Mouse (Mus musculus): ENCODE data around the gene Cpn1. TPM values are rescaled to one million over a fixed set of nuclear protein-coding genes. Genes with fewer than 3 reads are reported as not detected.

Gene Cpn1
- 0.80 and 12.9 TPM in 2 replicates for polyA plus RNA-seq (2016; fragmentation: Nextera tagmentation; extraction: Ambion mirVana)

DNA sequence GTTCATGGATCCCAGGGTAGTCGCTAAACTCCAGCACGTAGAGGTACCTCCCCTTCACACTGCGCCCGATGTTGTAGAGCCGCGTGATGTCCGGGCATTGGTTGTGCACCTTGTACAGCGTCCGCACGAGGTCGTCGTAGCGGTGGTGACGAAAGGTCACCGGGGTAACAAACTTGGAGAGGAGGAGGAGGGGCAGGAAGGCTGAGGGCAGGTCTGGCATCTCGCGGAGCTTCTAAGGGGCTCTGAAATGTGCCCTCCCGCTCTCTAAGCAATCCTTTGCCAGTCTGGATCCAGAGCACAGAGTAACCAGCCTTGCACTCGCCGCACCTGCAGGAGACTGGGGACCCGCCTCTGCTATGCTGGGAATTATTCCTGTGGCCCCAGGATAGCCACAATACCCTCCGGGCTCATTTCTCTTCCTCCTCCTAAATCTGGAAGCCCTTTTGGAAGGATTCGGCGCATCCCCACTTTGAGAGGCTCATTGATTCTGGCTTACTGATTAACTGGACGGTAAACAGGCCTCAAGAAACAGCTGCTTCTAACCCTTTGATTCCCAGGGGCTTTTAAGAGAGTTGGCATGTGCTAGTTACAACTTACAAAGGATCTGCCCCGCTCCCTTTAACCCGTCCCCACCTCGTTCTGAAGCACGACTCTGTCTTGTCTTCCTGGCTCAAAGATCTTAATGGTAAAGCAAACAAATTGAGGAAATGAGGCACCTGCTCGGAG lies at the start of gene Cpn1:
Gene Cpn1, minus strand, starts transcription at position 488 of the 726 bp plus-strand sequence.
- H3K27me3 ChIP-seq (ENCODE audit: insufficient read depth, poor library complexity, severe bottlenecking), result no peaks in the 10 kb centered on the region
- 19% methylated on average over 30 of the region's 30 CpGs for WGBS
- peaks cover 16% of the 10 kb centered on the region for H3K4me1 ChIP-seq
- no peaks in the 10 kb centered on the region for H3K36me3 ChIP-seq
- H3K4me3 ChIP-seq, result peak within 1 kb of the TSS; percentile 49
- H3K27ac ChIP-seq, result no peak within 1 kb of the TSS
- no peak for DNase-seq (ENCODE audit: low spot score)
- no peaks in the 10 kb centered on the region for H3K9me3 ChIP-seq

DNA sequence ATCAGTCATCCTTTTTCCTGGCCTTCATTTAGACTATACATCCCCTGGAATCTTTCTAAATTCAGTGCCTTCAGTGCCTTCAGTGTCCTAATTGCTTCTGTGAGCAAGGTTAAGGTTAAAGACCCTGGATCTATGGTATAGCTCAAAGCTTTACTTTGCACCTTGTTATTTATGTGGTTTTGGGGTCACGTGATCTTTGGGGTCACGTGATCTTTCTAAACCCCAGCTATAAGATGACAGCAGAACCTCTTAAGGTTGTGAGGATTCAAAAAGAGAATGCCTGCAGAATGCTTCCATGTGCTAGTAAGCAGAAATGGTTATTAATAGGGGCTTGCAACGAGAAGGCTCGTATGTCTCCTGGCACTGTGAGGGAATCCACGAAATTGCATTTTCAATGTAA lies 47.0 kb upstream of the Cpn1 start:
- H3K4me1 ChIP-seq, result peaks cover 4% of the 10 kb centered on the region; the same call in 1 of the 2 replicates
- H3K36me3 ChIP-seq, result peaks cover 15% of the 10 kb centered on the region
- no peak overlapping the region for H3K27ac ChIP-seq
- H3K27me3 ChIP-seq (ENCODE audit: insufficient read depth, poor library complexity, severe bottlenecking), result no peaks in the 10 kb centered on the region
- no peak for DNase-seq (ENCODE audit: low spot score)
- H3K9me3 ChIP-seq, result no peaks in the 10 kb centered on the region
- no peak overlapping the region for H3K4me3 ChIP-seq
- WGBS, result 90% methylated on average over 5 of the region's 5 CpGs

DNA sequence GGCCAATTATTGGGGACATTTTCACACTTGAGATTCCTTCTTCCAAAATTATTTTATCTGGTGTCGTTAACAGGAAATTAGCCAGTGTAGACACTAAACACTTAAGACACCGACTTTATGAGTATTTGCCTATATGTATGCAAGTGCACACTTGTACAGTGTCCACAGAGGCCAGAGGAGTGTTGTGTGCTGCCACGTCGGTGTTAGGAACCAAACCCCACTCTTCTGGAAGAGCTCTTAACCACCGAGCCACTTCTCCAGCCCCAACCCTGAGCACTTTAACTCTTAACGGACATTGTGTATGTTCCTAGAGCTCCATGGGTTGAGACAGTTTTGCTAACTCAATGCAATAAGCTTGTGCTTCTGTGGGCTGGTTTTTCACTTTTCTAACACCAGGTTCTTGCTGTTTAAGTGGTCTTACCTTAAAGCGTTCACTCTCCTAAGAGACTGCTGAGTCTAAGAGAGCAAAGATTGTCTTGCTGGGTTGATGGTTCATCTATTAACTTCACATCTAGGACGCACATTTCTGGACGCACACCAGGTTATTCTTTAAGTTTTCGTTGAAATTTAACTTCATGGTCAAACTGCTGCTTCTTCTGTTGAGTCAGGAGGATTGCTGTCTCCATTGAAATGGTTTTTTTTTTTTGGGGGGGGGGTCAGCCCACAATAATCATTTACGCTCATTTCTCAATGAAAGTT lies 45.8 kb upstream of the Cpn1 start:
- H3K27me3 ChIP-seq (ENCODE audit: insufficient read depth, poor library complexity, severe bottlenecking), result no peaks in the 10 kb centered on the region
- WGBS, result 82% methylated on average over 11 of the region's 11 CpGs
- no peak overlapping the region for H3K27ac ChIP-seq
- no peak for DNase-seq (ENCODE audit: low spot score)
- H3K4me3 ChIP-seq, result no peak overlapping the region
- no peaks in the 10 kb centered on the region for H3K9me3 ChIP-seq
- H3K4me1 ChIP-seq, result peaks cover 4% of the 10 kb centered on the region; the same call in 1 of the 2 replicates
- H3K36me3 ChIP-seq, result peaks cover 12% of the 10 kb centered on the region; the same call in 1 of the 2 replicates

DNA sequence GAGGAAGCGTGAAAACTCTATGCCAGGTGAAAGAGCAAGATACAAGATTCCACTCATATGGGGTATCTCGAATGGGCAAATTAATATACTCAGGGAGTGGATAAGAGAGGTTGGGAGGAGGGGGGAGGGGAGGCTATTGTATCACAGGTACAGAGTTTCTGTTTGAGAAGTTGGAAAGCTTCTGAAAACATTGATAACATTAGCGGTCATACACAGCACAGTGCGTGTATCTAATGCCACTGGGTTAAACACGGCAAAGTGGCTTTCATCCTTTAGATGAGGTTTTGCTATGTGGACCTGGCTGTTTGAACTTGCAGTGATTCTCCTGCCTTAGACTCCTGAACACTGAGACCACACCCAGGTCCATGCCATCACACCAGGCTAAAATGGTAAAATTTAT lies 43.7 kb upstream of the Cpn1 start:
- WGBS, result 84% methylated on average over 5 of the region's 5 CpGs
- Histone ChIP-seq H3K4me3 (no peak overlapping the region), H3K27ac (no peak overlapping the region), H3K27me3 (ENCODE audit: insufficient read depth, poor library complexity, severe bottlenecking) (no peaks in the 10 kb centered on the region), H3K36me3 (no peaks in the 10 kb centered on the region), H3K4me1 (peaks cover 7% of the 10 kb centered on the region), H3K9me3 (no peaks in the 10 kb centered on the region)
- DNase-seq (ENCODE audit: low spot score), result no peak

DNA sequence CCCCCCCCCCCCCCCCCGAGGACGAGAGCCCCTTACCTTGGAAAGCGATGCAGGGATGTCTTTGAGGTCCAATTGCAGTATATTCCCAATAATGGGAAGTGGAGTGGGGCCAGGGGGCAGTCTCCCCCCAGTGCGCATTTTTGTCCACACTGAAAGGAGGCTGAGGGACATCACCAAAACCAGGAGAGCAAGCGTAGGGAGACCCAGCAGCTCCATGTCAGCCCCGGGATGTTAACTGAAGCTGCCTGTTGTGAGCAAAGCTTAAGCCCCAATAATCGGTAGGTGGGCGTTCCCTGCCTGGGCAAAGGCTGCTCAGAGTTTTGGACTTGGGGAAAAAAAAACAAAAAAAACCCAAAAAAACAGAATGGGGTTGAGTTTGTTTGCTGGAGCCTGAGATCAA lies 42.6 kb upstream of the Cpn1 start, which contains the start of gene Cyp2c23:
Gene Cyp2c23, minus strand, starts transcription at position 237 of the 400 bp plus-strand sequence.
- WGBS, result 75% methylated on average over 6 of the region's 8 CpGs
- H3K27me3 ChIP-seq (ENCODE audit: insufficient read depth, poor library complexity, severe bottlenecking), result no peaks in the 10 kb centered on the region
- no peaks in the 10 kb centered on the region for H3K36me3 ChIP-seq
- no peak for DNase-seq (ENCODE audit: low spot score)
- H3K4me3 ChIP-seq, result no peak within 1 kb of the TSS
- H3K4me1 ChIP-seq, result peaks cover 7% of the 10 kb centered on the region
- H3K27ac ChIP-seq, result no peak within 1 kb of the TSS
- no peaks in the 10 kb centered on the region for H3K9me3 ChIP-seq

GRCm38 (mm10) chr19:44026956-44027530 lies 40.7 kb upstream of the Cpn1 start:
- 51% methylated on average over 8 of the region's 8 CpGs for WGBS
- no peaks in the 10 kb centered on the region for H3K9me3 ChIP-seq
- no peak overlapping the region for H3K27ac ChIP-seq
- H3K36me3 ChIP-seq, result no peaks in the 10 kb centered on the region
- no peaks in the 10 kb centered on the region for H3K27me3 ChIP-seq (ENCODE audit: insufficient read depth, poor library complexity, severe bottlenecking)
- peaks cover 7% of the 10 kb centered on the region for H3K4me1 ChIP-seq
- no peak overlapping the region for H3K4me3 ChIP-seq
- no peak for DNase-seq (ENCODE audit: low spot score)

DNA sequence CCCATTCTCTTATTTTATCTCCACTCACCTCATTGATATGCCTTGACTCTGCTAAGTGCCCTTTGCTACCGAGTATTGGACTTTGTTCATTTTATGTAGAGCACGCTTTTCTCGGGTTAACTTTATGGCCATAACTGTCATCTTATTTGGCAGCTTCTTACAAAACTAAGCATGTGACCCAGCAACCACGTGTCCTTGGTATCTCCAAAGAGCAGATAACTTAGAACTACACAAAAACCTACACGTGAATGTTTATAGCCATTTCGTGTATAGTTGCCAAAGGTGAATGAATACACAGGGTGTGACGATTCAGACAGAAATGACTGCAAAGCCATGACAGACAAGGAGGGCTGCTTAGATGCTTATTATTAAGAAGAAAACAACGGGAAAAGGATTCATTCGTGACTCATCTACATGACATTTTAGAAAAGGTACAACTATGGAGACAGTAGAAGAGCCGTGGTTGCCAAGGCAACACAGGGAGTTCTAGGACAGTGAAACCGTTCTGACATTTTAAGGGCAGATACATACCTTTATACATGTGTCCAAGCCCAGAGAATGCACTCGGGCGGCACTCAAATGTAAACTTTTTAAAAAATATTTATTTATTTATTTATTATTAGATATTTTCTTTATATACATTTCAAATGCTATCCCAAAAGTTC lies 38.7 kb upstream of the Cpn1 start:
- Histone ChIP-seq H3K9me3 (no peaks in the 10 kb centered on the region), H3K4me3 (no peak overlapping the region), H3K36me3 (no peaks in the 10 kb centered on the region), H3K27ac (no peak overlapping the region), H3K27me3 (ENCODE audit: insufficient read depth, poor library complexity, severe bottlenecking) (no peaks in the 10 kb centered on the region), H3K4me1 (peaks cover 7% of the 10 kb centered on the region)
- no peak for DNase-seq (ENCODE audit: low spot score)
- 85% methylated on average over 13 of the region's 13 CpGs for WGBS

DNA sequence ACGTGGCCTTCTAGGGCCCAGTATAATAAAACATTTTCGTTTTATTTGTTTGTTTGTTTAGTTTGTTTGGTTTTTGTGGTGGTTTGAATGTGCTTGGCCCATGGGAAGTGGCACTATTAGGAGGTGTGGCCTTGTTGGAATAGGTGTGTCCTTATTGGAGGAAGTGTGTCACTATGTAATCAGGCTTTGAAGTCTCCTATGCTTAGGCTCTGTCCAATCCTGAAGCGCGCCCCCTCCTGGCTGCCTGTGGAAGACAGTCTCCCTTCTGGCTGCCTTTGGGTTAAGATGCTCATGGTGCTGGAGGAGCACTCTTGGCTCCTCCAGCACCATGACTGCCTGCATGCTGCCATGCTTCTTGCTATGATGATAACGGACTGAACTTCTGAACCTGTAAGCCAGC lies 36.7 kb upstream of the Cpn1 start:
- H3K36me3 ChIP-seq, result no peaks in the 10 kb centered on the region
- H3K4me1 ChIP-seq, result peaks cover 7% of the 10 kb centered on the region
- no peak overlapping the region for H3K4me3 ChIP-seq
- H3K9me3 ChIP-seq, result no peaks in the 10 kb centered on the region
- 63% methylated on average over 5 of the region's 5 CpGs for WGBS
- no peaks in the 10 kb centered on the region for H3K27me3 ChIP-seq (ENCODE audit: insufficient read depth, poor library complexity, severe bottlenecking)
- H3K27ac ChIP-seq, result no peak overlapping the region
- peak; percentile 56 for DNase-seq (ENCODE audit: low spot score)

GRCm38 (mm10) chr19:44021502-44021901 lies 35.1 kb upstream of the Cpn1 start:
- Histone ChIP-seq H3K27me3 (ENCODE audit: insufficient read depth, poor library complexity, severe bottlenecking) (no peaks in the 10 kb centered on the region), H3K36me3 (no peaks in the 10 kb centered on the region), H3K4me3 (no peak overlapping the region), H3K9me3 (no peaks in the 10 kb centered on the region), H3K27ac (no peak overlapping the region), H3K4me1 (peaks cover 3% of the 10 kb centered on the region; the same call in 1 of the 2 replicates)
- DNase-seq (ENCODE audit: low spot score), result peak; percentile 45
- WGBS, result 85% methylated on average over 4 of the region's 4 CpGs

DNA sequence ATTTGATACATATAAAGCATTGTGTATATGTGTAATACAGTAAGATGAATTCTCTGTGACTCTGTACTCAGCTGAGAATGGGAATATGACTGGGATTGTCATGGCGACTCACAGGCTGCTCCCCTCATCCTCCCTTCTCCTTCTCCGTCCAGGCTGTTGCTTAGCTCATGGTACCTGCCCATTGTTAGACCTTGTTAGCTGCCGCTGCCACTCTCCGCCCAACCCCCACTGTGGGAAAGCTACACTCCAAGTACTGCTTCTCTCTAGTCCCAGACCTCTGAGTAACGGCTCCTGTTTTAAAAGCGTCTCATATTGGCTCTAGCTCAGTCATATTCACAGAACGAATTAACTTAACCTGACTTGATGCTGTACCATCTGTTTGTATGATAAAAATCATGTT lies 33.4 kb upstream of the Cpn1 start:
- 57% methylated on average over 7 of the region's 7 CpGs for WGBS
- no peaks in the 10 kb centered on the region for H3K9me3 ChIP-seq
- H3K36me3 ChIP-seq, result no peaks in the 10 kb centered on the region
- H3K27ac ChIP-seq, result no peak overlapping the region
- DNase-seq (ENCODE audit: low spot score), result peak; percentile 56
- no peak overlapping the region for H3K4me3 ChIP-seq
- no peaks in the 10 kb centered on the region for H3K27me3 ChIP-seq (ENCODE audit: insufficient read depth, poor library complexity, severe bottlenecking)
- H3K4me1 ChIP-seq, result 0 out of 2 replicates have a peak, but pooled peaks cover 2% of the 10 kb centered on the region

- no peak overlapping the region for H3K4me3 ChIP-seq
- no peaks in the 10 kb centered on the region for H3K27me3 ChIP-seq (ENCODE audit: insufficient read depth, poor library complexity, severe bottlenecking)
- 0 out of 2 replicates have a peak, but pooled peaks cover 7% of the 10 kb centered on the region for H3K4me1 ChIP-seq
- H3K36me3 ChIP-seq, result no peaks in the 10 kb centered on the region
- no peak overlapping the region for H3K27ac ChIP-seq
- WGBS, result 46% methylated on average over 6 of the region's 6 CpGs
- no peaks in the 10 kb centered on the region for H3K9me3 ChIP-seq
- DNase-seq (ENCODE audit: low spot score), result no peak
Measured at GRCm38 (mm10) chr19:44013862-44014261, 27.5 kb upstream of the Cpn1 start.

DNA sequence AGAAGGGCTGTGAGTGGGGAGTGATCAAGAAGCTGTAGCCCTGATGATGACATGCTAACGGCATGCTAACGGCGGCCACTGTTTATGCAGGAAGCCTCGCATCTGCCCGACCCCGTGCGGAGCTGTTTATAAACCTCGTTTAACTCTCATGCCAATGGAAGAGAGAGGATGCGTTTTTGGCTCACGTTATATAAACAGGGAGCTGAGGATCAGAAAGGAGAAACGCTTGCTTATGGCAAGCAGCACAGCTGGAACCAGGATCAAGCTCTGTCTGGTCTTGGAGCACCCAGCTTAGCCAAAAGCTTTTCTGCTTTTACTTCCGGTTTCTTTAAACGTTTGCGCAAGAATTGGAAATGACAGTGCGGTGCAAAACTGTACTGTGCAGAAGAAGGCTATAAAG lies 22.4 kb upstream of the Cpn1 start:
- 76% methylated on average over 15 of the region's 15 CpGs for WGBS
- 0 out of 2 replicates have a peak, but pooled peaks cover 2% of the 10 kb centered on the region for H3K4me1 ChIP-seq
- H3K27ac ChIP-seq, result no peak overlapping the region
- DNase-seq (ENCODE audit: low spot score), result no peak
- no peaks in the 10 kb centered on the region for H3K36me3 ChIP-seq
- H3K9me3 ChIP-seq, result no peaks in the 10 kb centered on the region
- H3K27me3 ChIP-seq (ENCODE audit: insufficient read depth, poor library complexity, severe bottlenecking), result no peaks in the 10 kb centered on the region
- H3K4me3 ChIP-seq, result no peak overlapping the region

Data from heart, embryonic 10.5 days (tissue).